Mouse (Mus musculus) embryonic stem cell, embryonic (primary cell): ENCODE measurements at regions not wholly inside any gene's neighbourhood (a gene's known extent, or its start where the extent isn't known, plus 50 kb on each side); places are given as distances from the start of the nearest gene placed in this dataset.

Source experiments
- CTCF ChIA-PET, 4 experiments: fragments of 300-600 bp in 2 of 4; fragments of 350-600 bp in 2 of 4; sonication (Branson Sonifier 250); formaldehyde crosslinking; loops; one replicate each; lab custom pipeline; 2022; ENCODE audit warnings: inconsistent platforms in 2 of 4; lab: Charles Lee
- POLR2A ChIA-PET, 4 experiments: fragments of 300-600 bp in 2 of 4; fragments of 350-600 bp in 2 of 4; sonication (Branson Sonifier 250); formaldehyde crosslinking; loops; one replicate each; lab custom pipeline; 2022; ENCODE audit warnings: antibody characterized with exemption in 4 of 4, inconsistent platforms in 1 of 4; lab: Charles Lee

GRCm38 (mm10) chr4:127487016-127487780 is 129.2 kb upstream of the Gjb5 start:
- POLR2A ChIA-PET, result no interaction called here
- CTCF ChIA-PET, result interaction anchor here in 3 of 4 experiments (0.6 to 1.6 kb wide), 10 partner anchors 16 to 638 kb away, joined by 3 to 9 read pairs (median 3); no protein-coding TSS in a partner anchor

GRCm38 (mm10) chr4:127485238-127485637 is 127.3 kb upstream of the Gjb5 start:
- ChIA-PET POLR2A (interaction anchor here in 1 of 4 experiments (0.7 kb wide), 1 partner anchor 150 kb away, joined by 6 read pairs; no protein-coding TSS in a partner anchor), CTCF (interaction anchor here in 3 of 4 experiments (0.5 to 0.8 kb wide), 7 partner anchors 10 to 1728 kb away, joined by 3 to 5 read pairs (median 4); no protein-coding TSS in a partner anchor)

- CTCF ChIA-PET, result interaction anchor here in 2 of 4 experiments (0.9 to 1.0 kb wide), 2 partner anchors 47 to 107 kb away, joined by 3 to 4 read pairs; no protein-coding TSS in a partner anchor
- POLR2A ChIA-PET, result interaction anchor here in 1 of 4 experiments (1.3 kb wide), 1 partner anchor 9 kb away, joined by 4 read pairs; no protein-coding TSS in a partner anchor
Observed at GRCm38 (mm10) chr4:127482461-127482860, 124.5 kb upstream of the Gjb5 start.

- POLR2A ChIA-PET, result no interaction called here
- CTCF ChIA-PET, result no interaction called here
Observed at GRCm38 (mm10) chr4:127480339-127480738, 122.4 kb upstream of the Gjb5 start.

GRCm38 (mm10) chr4:127469877-127470276 is 111.9 kb upstream of the Gjb5 start:
- ChIA-PET CTCF (no interaction called here), POLR2A (no interaction called here)

- ChIA-PET CTCF (interaction anchor here in 3 of 4 experiments (0.5 to 0.7 kb wide), 6 partner anchors 9 to 874 kb away, joined by 3 to 9 read pairs (median 4); no protein-coding TSS in a partner anchor), POLR2A (no interaction called here)
Observed at GRCm38 (mm10) chr4:127454511-127455119, 96.6 kb upstream of the Gjb5 start.

- POLR2A ChIA-PET, result interaction anchor here in 1 of 4 experiments (0.6 to 0.7 kb wide), 2 partner anchors 160 to 445 kb away, joined by 3 read pairs; no protein-coding TSS in a partner anchor
- CTCF ChIA-PET, result no interaction called here
Observed at GRCm38 (mm10) chr4:127452081-127452480, 94.1 kb upstream of the Gjb5 start.

GRCm38 (mm10) chr4:127445300-127445699 is 87.3 kb upstream of the Gjb5 start:
- ChIA-PET POLR2A (no interaction called here), CTCF (interaction anchor here in 1 of 4 experiments (0.6 kb wide), 1 partner anchor 9 kb away, joined by 9 read pairs; no protein-coding TSS in a partner anchor)

GRCm38 (mm10) chr4:127444056-127444455 is 86.1 kb upstream of the Gjb5 start:
- ChIA-PET CTCF (interaction anchor here in 1 of 4 experiments (0.5 to 0.7 kb wide), 3 partner anchors 29 to 1632 kb away, joined by 3 to 5 read pairs (median 4); no protein-coding TSS in a partner anchor), POLR2A (interaction anchor here in 1 of 4 experiments (0.6 kb wide), 1 partner anchor 1812 kb away, joined by 6 read pairs; no protein-coding TSS in a partner anchor)

GRCm38 (mm10) chr4:127442001-127442400 is 84.0 kb upstream of the Gjb5 start:
- ChIA-PET POLR2A (interaction anchor here in 1 of 4 experiments (1.2 kb wide), 1 partner anchor 9 kb away, joined by 3 read pairs; no protein-coding TSS in a partner anchor), CTCF (interaction anchor here in 1 of 4 experiments (0.7 kb wide), 1 partner anchor 832 kb away, joined by 3 read pairs; the partner anchor contains the start of gene 5730409E04Rik)

- ChIA-PET POLR2A (interaction anchor here in 1 of 4 experiments (1.5 kb wide), 1 partner anchor 26 kb away, joined by 5 read pairs; no protein-coding TSS in a partner anchor), CTCF (interaction anchor here in 1 of 4 experiments (0.7 kb wide), 1 partner anchor 901 kb away, joined by 3 read pairs; no protein-coding TSS in a partner anchor)
Observed at GRCm38 (mm10) chr4:127440602-127441001, 82.6 kb upstream of the Gjb5 start.

GRCm38 (mm10) chr4:127435076-127435475 is 77.1 kb upstream of the Gjb5 start:
- POLR2A ChIA-PET, result interaction anchor here in 3 of 4 experiments (0.6 to 1.6 kb wide), 4 partner anchors 10 to 33 kb away, joined by 4 to 6 read pairs (median 5); no protein-coding TSS in a partner anchor
- CTCF ChIA-PET, result interaction anchor here (0.5 to 1.6 kb wide), 30 partner anchors 9 to 1246 kb away, joined by 3 to 6 read pairs (median 3); partner anchors contain the start of genes Gja4 (in 1 of the 4) and Gjb5 (in 1 of the 4)

- POLR2A ChIA-PET, result interaction anchor here in 2 of 4 experiments (1.0 to 1.6 kb wide), 3 partner anchors 10 to 66 kb away, joined by 4 to 7 read pairs (median 4); no protein-coding TSS in a partner anchor
Observed at GRCm38 (mm10) chr4:127430237-127430636, 72.3 kb upstream of the Gjb5 start.

GRCm38 (mm10) chr4:127429748-127430147 is 71.8 kb upstream of the Gjb5 start:
- ChIA-PET CTCF (no interaction called here), POLR2A (interaction anchor here in 2 of 4 experiments (1.0 to 1.6 kb wide), 3 partner anchors 10 to 66 kb away, joined by 4 to 7 read pairs (median 4); no protein-coding TSS in a partner anchor)

More at GRCm38 (mm10) chr4:127430237-127430636, 72.3 kb upstream of the Gjb5 start:
- CTCF ChIA-PET, result no interaction called here

- POLR2A ChIA-PET, result no interaction called here
- CTCF ChIA-PET, result interaction anchor here in 1 of 4 experiments (0.8 to 1.0 kb wide), 3 partner anchors 11 to 300 kb away, joined by 3 to 7 read pairs (median 3); no protein-coding TSS in a partner anchor
Observed at GRCm38 (mm10) chr4:127423855-127424254, 65.9 kb upstream of the Gjb5 start.

GRCm38 (mm10) chr4:127421927-127422450 is 64.0 kb upstream of the Gjb5 start:
- POLR2A ChIA-PET, result no interaction called here
- CTCF ChIA-PET, result no interaction called here

- CTCF ChIA-PET, result no interaction called here
- POLR2A ChIA-PET, result interaction anchor here in 1 of 4 experiments (1.3 to 2.5 kb wide), 2 partner anchors 13 to 21 kb away, joined by 3 to 6 read pairs; no protein-coding TSS in a partner anchor
Observed at GRCm38 (mm10) chr4:127421129-127421528, 63.1 kb upstream of the Gjb5 start.

- CTCF ChIA-PET, result interaction anchor here in 1 of 4 experiments (0.6 kb wide), 1 partner anchor 15 kb away, joined by 5 read pairs; no protein-coding TSS in a partner anchor
- POLR2A ChIA-PET, result interaction anchor here in 3 of 4 experiments (0.6 to 2.5 kb wide), 19 partner anchors 8 to 1497 kb away, joined by 3 to 7 read pairs (median 3); partner anchors contain the start of gene Gjb5 (in 1 of the 3)
Observed at GRCm38 (mm10) chr4:127419786-127420120, 61.8 kb upstream of the Gjb5 start.
